Mouse (Mus musculus): ENCODE measurements around the gene Zfhx3. TPM values are rescaled to one million over a fixed set of nuclear protein-coding genes. Genes with fewer than 3 reads are reported as not detected.

Gene Zfhx3
- polyA plus RNA-seq, 1 experiment from 2014 or later = 9.2 TPM

DNA sequence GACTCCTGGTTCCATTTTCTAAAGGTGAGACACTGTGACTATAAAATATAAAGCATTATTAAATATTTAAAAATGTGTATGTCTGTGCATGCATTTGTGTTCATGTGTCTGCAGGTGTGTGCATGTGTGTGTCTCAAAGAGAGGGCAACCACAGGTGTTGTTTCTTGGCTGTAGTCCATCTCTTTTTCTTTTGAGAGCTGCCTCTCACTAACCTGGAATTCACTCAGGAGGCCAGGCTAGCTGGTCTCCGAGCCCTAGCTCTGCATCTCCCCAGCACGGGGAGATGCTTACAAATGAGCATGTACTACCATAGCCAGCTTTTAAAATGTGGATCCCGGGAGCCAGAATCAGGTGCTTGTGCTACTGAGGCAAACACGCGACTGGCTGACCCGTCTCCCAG is 124.7 kb downstream of the Zfhx3 start:
- H3K36me3 ChIP-seq = no peaks in the 10 kb centered on the region
- H3K4me3 ChIP-seq (replicated peaks) = no peak overlapping the region
- ATAC-seq (replicated peaks; ENCODE audit: low FRiP score) = no peak
- 95% methylated on average over 6 of the region's 6 CpGs for WGBS
- no peaks in the 10 kb centered on the region for H3K9me3 ChIP-seq (replicated peaks)
- peaks cover 20% of the 10 kb centered on the region for H3K27me3 ChIP-seq
- H3K9ac ChIP-seq = no peak overlapping the region
- no peak overlapping the region for H3K4me2 ChIP-seq
- H3K27ac ChIP-seq = no peak overlapping the region
- H3K4me1 ChIP-seq = peaks cover 8% of the 10 kb centered on the region

GRCm38 (mm10) chr8:108068195-108068594 is 125.8 kb downstream of the Zfhx3 start:
- 11% methylated on average over 8 of the region's 8 CpGs for WGBS
- H3K36me3 ChIP-seq = no peaks in the 10 kb centered on the region
- no peak for ATAC-seq (replicated peaks; ENCODE audit: low FRiP score)
- peaks cover 20% of the 10 kb centered on the region for H3K27me3 ChIP-seq
- H3K9ac ChIP-seq = no peak overlapping the region
- H3K9me3 ChIP-seq (replicated peaks) = no peaks in the 10 kb centered on the region
- H3K27ac ChIP-seq = no peak overlapping the region
- no peak overlapping the region for H3K4me3 ChIP-seq (replicated peaks)
- H3K4me1 ChIP-seq = peaks cover 8% of the 10 kb centered on the region
- peak overlapping the region; percentile 45 for H3K4me2 ChIP-seq

DNA sequence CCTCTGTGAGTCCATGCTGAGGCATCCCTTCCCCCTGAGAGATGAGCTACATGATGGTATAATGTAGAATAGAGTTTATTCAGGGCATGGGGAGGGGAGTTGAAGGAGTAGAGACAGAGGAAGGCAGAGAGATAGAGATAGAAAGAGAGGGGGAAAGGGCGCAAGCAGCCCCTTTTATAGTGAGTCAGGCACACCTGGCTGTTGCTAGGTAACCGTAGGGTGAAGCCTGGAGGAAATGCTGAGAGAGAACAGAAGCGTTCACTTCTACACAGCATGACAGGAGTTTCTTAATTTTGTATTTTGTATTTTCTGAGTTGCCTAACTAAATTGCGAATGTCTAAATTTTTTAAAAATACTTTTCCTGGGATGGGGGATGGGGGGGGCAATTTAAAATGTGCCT is 128.0 kb downstream of the Zfhx3 start:
- Histone ChIP-seq H3K9me3 (replicated peaks) (no peaks in the 10 kb centered on the region), H3K4me2 (no peak overlapping the region), H3K27ac (no peak overlapping the region), H3K4me3 (replicated peaks) (no peak overlapping the region), H3K27me3 (peaks cover 20% of the 10 kb centered on the region), H3K4me1 (peaks cover 8% of the 10 kb centered on the region), H3K9ac (no peak overlapping the region), H3K36me3 (no peaks in the 10 kb centered on the region)
- WGBS = 84% methylated on average over 4 of the region's 4 CpGs
- ATAC-seq (replicated peaks; ENCODE audit: low FRiP score) = no peak

- WGBS = 55% methylated on average over 2 of the region's 2 CpGs
- H3K4me1 ChIP-seq = peaks cover 8% of the 10 kb centered on the region
- no peak overlapping the region for H3K9ac ChIP-seq
- ATAC-seq (replicated peaks; ENCODE audit: low FRiP score) = no peak
- H3K4me2 ChIP-seq = no peak overlapping the region
- H3K9me3 ChIP-seq (replicated peaks) = no peaks in the 10 kb centered on the region
- H3K4me3 ChIP-seq (replicated peaks) = no peak overlapping the region
- peaks cover 13% of the 10 kb centered on the region for H3K27me3 ChIP-seq
- no peaks in the 10 kb centered on the region for H3K36me3 ChIP-seq
- H3K27ac ChIP-seq = no peak overlapping the region
These were observed 129.8 kb downstream of the Zfhx3 start for GRCm38 (mm10) chr8:108072126-108072746.

GRCm38 (mm10) chr8:108072853-108073252 is 130.4 kb downstream of the Zfhx3 start:
- no peak overlapping the region for H3K9ac ChIP-seq
- no peak overlapping the region for H3K4me2 ChIP-seq
- no peak overlapping the region for H3K4me3 ChIP-seq (replicated peaks)
- ATAC-seq (replicated peaks; ENCODE audit: low FRiP score) = no peak
- H3K27ac ChIP-seq = no peak overlapping the region
- H3K36me3 ChIP-seq = no peaks in the 10 kb centered on the region
- WGBS = 94% methylated on average over 5 of the region's 5 CpGs
- H3K9me3 ChIP-seq (replicated peaks) = no peaks in the 10 kb centered on the region
- peaks cover 8% of the 10 kb centered on the region for H3K27me3 ChIP-seq
- peaks cover 8% of the 10 kb centered on the region for H3K4me1 ChIP-seq

DNA sequence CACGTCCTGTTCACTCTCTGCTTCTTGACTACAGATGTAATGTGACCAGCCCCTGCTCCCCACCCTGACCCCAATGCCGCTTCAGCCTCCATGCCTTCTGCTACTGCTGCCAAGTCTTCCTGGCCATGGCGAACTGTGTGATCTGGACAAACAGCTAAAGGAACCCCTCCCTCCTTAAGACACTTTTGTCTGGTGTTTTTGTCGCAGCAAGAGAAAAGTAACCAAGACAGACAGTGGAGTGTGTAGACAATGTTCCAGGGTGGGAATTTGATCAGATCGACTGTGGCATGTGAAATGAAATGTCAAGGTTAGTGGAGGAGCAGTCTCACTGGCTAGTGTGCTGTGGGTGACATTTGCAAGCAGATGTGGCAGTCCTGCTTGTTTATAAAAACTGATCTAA is 132.7 kb downstream of the Zfhx3 start:
- Histone ChIP-seq H3K9me3 (replicated peaks) (no peaks in the 10 kb centered on the region), H3K4me1 (no peaks in the 10 kb centered on the region), H3K4me2 (no peak overlapping the region), H3K27me3 (no peaks in the 10 kb centered on the region), H3K4me3 (replicated peaks) (no peak overlapping the region), H3K27ac (no peak overlapping the region), H3K9ac (no peak overlapping the region), H3K36me3 (no peaks in the 10 kb centered on the region)
- 59% methylated on average over 5 of the region's 5 CpGs for WGBS
- no peak for ATAC-seq (replicated peaks; ENCODE audit: low FRiP score)

DNA sequence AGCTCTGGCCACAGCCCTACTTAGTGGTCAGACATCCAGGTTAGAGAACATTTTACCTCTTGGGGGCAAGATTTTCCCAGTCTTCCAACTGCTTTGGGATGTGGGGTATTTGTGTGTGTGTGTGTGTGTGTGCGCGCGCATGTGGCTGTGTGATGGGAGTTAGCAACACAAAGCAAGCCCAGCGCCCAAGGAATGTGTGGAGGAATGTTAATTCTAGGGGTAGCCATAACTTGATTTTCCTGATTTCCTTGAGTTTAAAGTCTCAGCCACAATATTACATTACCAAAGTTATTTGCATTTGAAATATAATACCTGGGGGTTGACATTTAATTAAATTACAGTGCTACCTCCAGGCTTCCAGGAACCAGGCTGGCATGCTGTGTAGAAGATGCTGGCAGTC is 136.3 kb downstream of the Zfhx3 start:
- H3K9me3 ChIP-seq (replicated peaks) = no peaks in the 10 kb centered on the region
- WGBS = 84% methylated on average over 4 of the region's 4 CpGs
- no peak overlapping the region for H3K4me2 ChIP-seq
- no peaks in the 10 kb centered on the region for H3K36me3 ChIP-seq
- ATAC-seq (replicated peaks; ENCODE audit: low FRiP score) = no peak
- no peaks in the 10 kb centered on the region for H3K4me1 ChIP-seq
- H3K9ac ChIP-seq = no peak overlapping the region
- 0 out of 2 replicates have a peak, but pooled peaks cover 4% of the 10 kb centered on the region for H3K27me3 ChIP-seq
- no peak overlapping the region for H3K4me3 ChIP-seq (replicated peaks)
- H3K27ac ChIP-seq = no peak overlapping the region

DNA sequence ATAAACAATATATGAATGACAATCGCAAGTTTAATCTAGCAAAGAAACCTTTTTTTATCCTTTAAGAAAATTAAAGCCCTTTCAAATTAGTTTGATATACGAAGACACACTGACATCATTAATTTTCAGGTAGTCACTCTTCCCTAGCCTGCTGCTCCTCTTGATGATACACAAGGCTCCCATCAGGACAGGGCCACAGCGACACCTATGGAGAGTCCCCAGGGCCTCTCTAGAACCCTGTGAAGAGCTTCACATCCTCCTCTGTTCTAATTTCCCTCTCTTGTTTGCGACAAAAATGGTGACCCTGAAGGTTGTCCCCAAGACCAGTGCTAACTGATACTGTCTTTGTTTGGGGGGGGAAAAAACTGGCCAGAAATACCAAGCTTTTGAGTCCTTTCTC is 144.5 kb downstream of the Zfhx3 start:
- no peak overlapping the region for H3K4me3 ChIP-seq (replicated peaks)
- H3K27ac ChIP-seq = no peak overlapping the region
- no peaks in the 10 kb centered on the region for H3K9me3 ChIP-seq (replicated peaks)
- WGBS = 70% methylated on average over 4 of the region's 4 CpGs
- H3K4me1 ChIP-seq = no peaks in the 10 kb centered on the region
- no peaks in the 10 kb centered on the region for H3K36me3 ChIP-seq
- no peak overlapping the region for H3K4me2 ChIP-seq
- H3K9ac ChIP-seq = no peak overlapping the region
- ATAC-seq (replicated peaks; ENCODE audit: low FRiP score) = no peak
- H3K27me3 ChIP-seq = peaks cover 7% of the 10 kb centered on the region; the same call in 1 of the 2 replicates

- WGBS = 79% methylated on average over 5 of the region's 5 CpGs
These were observed 147.2 kb downstream of the Zfhx3 start for GRCm38 (mm10) chr8:108089632-108090031.

GRCm38 (mm10) chr8:108098598-108098997 is 156.2 kb downstream of the Zfhx3 start:
- no peaks in the 10 kb centered on the region for H3K27me3 ChIP-seq
- no peak for ATAC-seq (replicated peaks; ENCODE audit: low FRiP score)
- H3K4me1 ChIP-seq = no peaks in the 10 kb centered on the region
- H3K27ac ChIP-seq = no peak overlapping the region
- no peaks in the 10 kb centered on the region for H3K9me3 ChIP-seq (replicated peaks)
- no peak overlapping the region for H3K9ac ChIP-seq
- H3K36me3 ChIP-seq = no peaks in the 10 kb centered on the region
- 83% methylated on average over 13 of the region's 13 CpGs for WGBS
- no peak overlapping the region for H3K4me2 ChIP-seq
- H3K4me3 ChIP-seq (replicated peaks) = no peak overlapping the region

More at GRCm38 (mm10) chr8:108089632-108090031, 147.2 kb downstream of the Zfhx3 start:
- Histone ChIP-seq H3K4me1 (no peaks in the 10 kb centered on the region), H3K27me3 (peaks cover 3% of the 10 kb centered on the region; the same call in 1 of the 2 replicates), H3K36me3 (no peaks in the 10 kb centered on the region), H3K27ac (no peak overlapping the region), H3K4me2 (no peak overlapping the region), H3K9ac (no peak overlapping the region), H3K4me3 (replicated peaks) (no peak overlapping the region), H3K9me3 (replicated peaks) (no peaks in the 10 kb centered on the region)
- ATAC-seq (replicated peaks; ENCODE audit: low FRiP score) = no peak

- H3K4me1 ChIP-seq = peaks cover 5% of the 10 kb centered on the region; the same call in 1 of the 2 replicates
- H3K36me3 ChIP-seq = no peaks in the 10 kb centered on the region
- no peak for ATAC-seq (replicated peaks; ENCODE audit: low FRiP score)
- H3K4me2 ChIP-seq = no peak overlapping the region
- no peak overlapping the region for H3K27ac ChIP-seq
- H3K4me3 ChIP-seq (replicated peaks) = no peak overlapping the region
- H3K9me3 ChIP-seq (replicated peaks) = no peaks in the 10 kb centered on the region
- no peak overlapping the region for H3K9ac ChIP-seq
- no peaks in the 10 kb centered on the region for H3K27me3 ChIP-seq
- WGBS = 64% methylated on average over 8 of the region's 8 CpGs
These were observed 158.7 kb downstream of the Zfhx3 start for GRCm38 (mm10) chr8:108101131-108101530.

DNA sequence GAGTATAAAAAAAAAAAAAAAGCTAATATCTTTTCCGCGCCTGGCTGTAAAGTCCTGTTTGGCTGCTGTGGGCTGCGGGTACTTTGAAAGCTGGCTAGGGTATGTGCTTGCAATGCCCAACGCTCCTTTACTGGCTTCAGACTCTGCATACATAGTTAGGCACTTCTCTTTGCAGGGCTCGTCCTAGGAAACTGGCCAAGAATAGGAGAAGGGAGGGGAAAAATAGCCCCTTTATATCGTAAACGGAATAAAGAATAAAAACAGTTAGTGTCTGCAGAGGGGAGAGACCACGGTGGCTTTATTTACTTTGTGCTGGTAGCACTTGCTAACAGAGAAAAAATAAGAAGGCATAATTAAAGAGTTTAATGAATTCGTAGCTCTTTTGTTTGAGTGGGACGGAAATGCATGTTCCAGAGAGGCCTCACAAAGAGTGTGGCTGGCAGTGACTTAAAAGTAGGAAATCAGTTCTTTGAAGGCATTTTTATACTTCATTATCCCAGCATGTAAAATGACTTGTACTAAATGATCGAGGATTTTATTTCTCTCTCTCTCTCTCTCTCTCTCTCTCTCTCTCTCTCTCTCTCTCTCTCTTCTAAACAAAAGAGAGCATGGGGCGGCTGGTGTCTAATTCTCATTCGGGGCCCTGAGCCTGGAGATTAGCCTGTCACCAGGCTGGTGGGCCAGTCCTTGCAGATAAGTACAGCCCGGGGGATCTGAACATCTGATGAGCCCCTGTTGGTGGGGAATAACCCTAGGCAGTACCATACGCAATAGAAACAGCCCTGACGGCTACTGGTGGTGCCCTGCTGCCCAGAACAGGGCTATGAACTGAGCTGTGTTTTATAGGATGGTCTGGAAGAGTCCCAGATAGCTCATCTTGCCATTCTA is 159.8 kb downstream of the Zfhx3 start:
- 62% methylated on average over 16 of the region's 16 CpGs for WGBS
- Histone ChIP-seq H3K4me1 (peaks cover 5% of the 10 kb centered on the region; the same call in 1 of the 2 replicates), H3K36me3 (no peaks in the 10 kb centered on the region), H3K4me2 (no peak overlapping the region), H3K4me3 (replicated peaks) (no peak overlapping the region), H3K9me3 (replicated peaks) (no peaks in the 10 kb centered on the region), H3K27ac (no peak overlapping the region), H3K27me3 (no peaks in the 10 kb centered on the region), H3K9ac (no peak overlapping the region)
- no peak for ATAC-seq (replicated peaks; ENCODE audit: low FRiP score)
